ENCODE assay signal across 23 mouse cellular contexts in the genomic region with DNA sequence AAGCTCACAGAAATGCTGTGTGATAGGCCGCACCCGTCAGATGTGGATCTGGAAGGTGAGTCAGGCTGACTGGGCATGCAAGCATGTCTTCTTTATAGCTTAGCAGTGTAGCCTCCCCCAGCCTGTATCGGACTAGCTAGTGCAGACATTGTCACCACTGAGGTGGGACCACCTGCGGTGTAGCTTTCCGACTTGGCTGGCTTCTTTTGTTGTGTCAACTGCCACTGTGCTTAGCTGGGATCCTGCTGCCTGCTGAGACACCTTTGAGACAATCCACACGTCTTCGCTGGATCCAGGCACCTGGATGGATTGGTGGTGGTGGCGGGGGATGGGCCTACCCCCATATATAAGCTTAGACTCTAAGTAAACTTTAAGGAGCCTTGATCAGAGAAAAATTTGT.
DNase-seq lines count a peak whose midpoint lies in the region; TF ChIP-seq lines count a peak whose summit lies in the region.
"Had no signal": no experiment of that assay in that cellular context is flagged by ENCODE, and none has a peak within 500 bp of the region (broad histone marks: within the 10 kb centered on the region; RNA-seq: fewer than 3 reads in every experiment).

No protein-coding gene starts in this region.

- peak; percentile 95 for TF ChIP-seq EP300 in ES-Bruce4 (IDR thresholded peaks at IDR 0.05; ENCODE audit: insufficient read depth, low read depth, low read length)

- H3K4me3 ChIP-seq in ES-Bruce4 (ENCODE audit: low read depth, low read length), result no peak overlapping the region
- H3K4me3 ChIP-seq in kidney, adult 2 months (ENCODE audit: insufficient read depth, low read depth, low read length), result no peak overlapping the region
- H3K4me3 ChIP-seq: embryonic facial prominence, embryonic 13.5 days; embryonic facial prominence, embryonic 15.5 days; erythroblast, embryonic 14.5 days; forebrain, embryonic 10.5 days; forebrain, embryonic 12.5 days had no signal

- DNase-seq in ES-CJ7 (ENCODE audit: low read depth, low spot score) (peak; percentile 80), R1 (ENCODE audit: low read depth, low spot score) (peak; percentile 82)
- no peak for DNase-seq in left cerebral cortex, postnatal 10 days (ENCODE audit: extremely low spot score in 1 of 2, low spot score in 2 of 2)
- no peak for DNase-seq in kidney, adult 2 months
- no peak for DNase-seq in T-cell, adult 2 months (ENCODE audit: low spot score)
- DNase-seq: adrenal gland, adult 2 months; adrenal gland, postnatal 10 days; adrenal gland, postnatal 25 days; cerebellum, adult 11 months; cerebellum, adult 18-20 months; cerebellum, adult 8-10 months; cerebellum, adult 9-11 months; cerebellum, postnatal 14 days; cerebellum, postnatal 36 days; embryo, embryonic 11 days had no signal

- peaks cover 2% of the 10 kb centered on the region for H3K4me1 ChIP-seq in ES-Bruce4 (ENCODE audit: control insufficient read depth, insufficient read depth, low read length)
- no peaks in the 10 kb centered on the region for H3K4me1 ChIP-seq in kidney, adult 2 months (ENCODE audit: control insufficient read depth, insufficient read depth, low read length)
- H3K4me1 ChIP-seq: embryonic facial prominence, embryonic 15.5 days; forebrain, embryonic 12.5 days had no signal

- H3K27me3 ChIP-seq in ES-Bruce4 (ENCODE audit: control insufficient read depth, insufficient read depth, low read length, poor library complexity, severe bottlenecking), result no peaks in the 10 kb centered on the region
- no peaks in the 10 kb centered on the region for H3K27me3 ChIP-seq in kidney, adult 2 months (replicated peaks; ENCODE audit: control insufficient read depth, insufficient read depth, low read length)
- H3K27me3 ChIP-seq: embryonic facial prominence, embryonic 13.5 days; embryonic facial prominence, embryonic 15.5 days; Patski had no signal

- intact Hi-C loops in left cerebral cortex, postnatal 10 days (cut with DNase I), result no loop called here

- TF ChIP-seq POLR2A in ES-Bruce4 (IDR thresholded peaks at IDR 0.05; ENCODE audit: insufficient read depth, low read length), result no peak
- no peak for TF ChIP-seq POLR2A in kidney, adult 2 months (IDR thresholded peaks at IDR 0.05; ENCODE audit: low read depth, low read length)

- TF ChIP-seq CTCF in ES-Bruce4 (IDR thresholded peaks at IDR 0.05; ENCODE audit: low read depth, low read length), result no peak
- no peak for TF ChIP-seq CTCF in kidney, adult 2 months (conservative IDR thresholded peaks at IDR 0.05; ENCODE audit: insufficient read depth, insufficient read length, low read depth, low read length)

- no peak overlapping the region for H3K9ac ChIP-seq in ES-Bruce4 (ENCODE audit: low read depth, poor library complexity, severe bottlenecking)
- H3K9ac ChIP-seq: embryonic facial prominence, embryonic 13.5 days; embryonic facial prominence, embryonic 15.5 days; forebrain, embryonic 12.5 days had no signal

- H3K27ac ChIP-seq in ES-Bruce4 (ENCODE audit: insufficient read depth, low read length), result no peak overlapping the region
- H3K27ac ChIP-seq in kidney, adult 2 months (ENCODE audit: insufficient read depth, low read depth, low read length), result no peak overlapping the region
- H3K27ac ChIP-seq: embryonic facial prominence, embryonic 13.5 days; embryonic facial prominence, embryonic 15.5 days; forebrain, embryonic 10.5 days; forebrain, embryonic 12.5 days had no signal

- 55% methylated on average over 8 of the region's 8 CpGs for WGBS in kidney, adult 2 months

- no peaks in the 10 kb centered on the region for H3K9me3 ChIP-seq in ES-Bruce4 (replicated peaks; ENCODE audit: control insufficient read depth, insufficient read depth, low read length, poor library complexity, severe bottlenecking)
- H3K9me3 ChIP-seq: embryonic facial prominence, embryonic 13.5 days; embryonic facial prominence, embryonic 15.5 days; forebrain, embryonic 10.5 days; forebrain, embryonic 12.5 days had no signal

- no peaks in the 10 kb centered on the region for H3K36me3 ChIP-seq in ES-Bruce4 (ENCODE audit: control insufficient read depth, insufficient read depth, low read length, poor library complexity, severe bottlenecking)
- no peaks in the 10 kb centered on the region for H3K36me3 ChIP-seq in kidney, adult 2 months (ENCODE audit: control insufficient read depth, insufficient read depth, low read length)
- H3K36me3 ChIP-seq: embryonic facial prominence, embryonic 13.5 days; embryonic facial prominence, embryonic 15.5 days; forebrain, embryonic 10.5 days; forebrain, embryonic 12.5 days; G1E had no signal

Comparison
In these comparisons a context has a peak if more than half of its experiments do, and no peak if none do; other contexts are left out.
1. DNase-seq: peak in ES-CJ7 (single experiment) and R1 (single experiment); none in left cerebral cortex, postnatal 10 days (0 of 2), kidney, adult 2 months (single experiment) and T-cell, adult 2 months (single experiment).